Mouse (Mus musculus) lung, embryonic 14.5 days (tissue): ENCODE measurements around the gene Herc6. TPM values are rescaled to one million over a fixed set of nuclear protein-coding genes. Genes with fewer than 3 reads are reported as not detected.
A peak's percentile ranks its signal among the peaks of the same experiment; 100 is the strongest.

Source experiments
- ATAC-seq: fragments of 200-750 bp; cut with Nextera tagmentation; 2 replicates; pipeline ENCODE4 v1.8.0; 2017; ENCODE audit warnings: mild to moderate bottlenecking, moderate TSS enrichment, moderate library complexity; ENCODE audit not compliant: insufficient read depth
- DNase-seq: peaks from one replicate; pipeline ENCODE4 v3.0.0-alpha.2; 2015
- H3K27ac ChIP-seq: fragments of 300-500 bp; sonication (generic); 2 replicates; pipeline ENCODE4 v1.5.1; 2014; ENCODE audit warnings: low read depth, mild to moderate bottlenecking, moderate library complexity
- H3K27me3 ChIP-seq: fragments of 300-500 bp; sonication (generic); 2 replicates; pipeline ENCODE4 v1.6.1; 2014; ENCODE audit warnings: low read length, control low read depth; ENCODE audit not compliant: insufficient read depth
- H3K36me3 ChIP-seq: fragments of 300-500 bp; sonication (generic); 2 replicates; pipeline ENCODE4 v1.6.1; 2014; ENCODE audit warnings: control low read depth; ENCODE audit not compliant: insufficient read depth
- H3K4me1 ChIP-seq: fragments of 300-500 bp; sonication (generic); 2 replicates; pipeline ENCODE4 v1.6.1; 2014; ENCODE audit warnings: antibody characterized with exemption, control low read depth; ENCODE audit not compliant: insufficient read depth
- H3K4me2 ChIP-seq: fragments of 300-500 bp; sonication (generic); 2 replicates; pipeline ENCODE4 v1.6.1; 2014; ENCODE audit warnings: mild to moderate bottlenecking
- H3K4me3 ChIP-seq: fragments of 300-500 bp; sonication (generic); 2 replicates; pipeline ENCODE4 v1.5.1; 2014; ENCODE audit warnings: low read depth, low read length
- H3K9ac ChIP-seq: fragments of 300-500 bp; sonication (generic); 2 replicates; pipeline ENCODE4 v1.6.1; 2014
- H3K9me3 ChIP-seq: fragments of 300-500 bp; sonication (generic); 2 replicates; pipeline ENCODE4 v1.6.1; 2016; ENCODE audit warnings: low read depth, low read length, control low read depth
- CTCF ChIP-seq: IDR thresholded peaks from 2 replicates; pipeline ENCODE4 v1.5.1; 2016; ENCODE audit warnings: antibody characterized with exemption, low read depth
- WGBS: fragments of 180-500 bp; shearing (Covaris S2); extraction: QIAGEN DNeasy Blood & Tissue Kit; methylation state at CpG from one replicate; pipeline ENCODE4 v1.1.7; 2014; 5-methylcytosine and 5-hydroxymethylcytosine counted together
- polyA plus RNA-seq: library from polyadenylated mRNA; unstranded; fragments of >200 nt; fragmentation: Nextera tagmentation; extraction: Ambion mirVana; gene quantifications from 2 replicates; pipeline ENCODE4 v1.2.1, GENCODE M21; 2014

The Herc6 gene
- polyA plus RNA-seq, 1 experiment from 2014 or later = 3.9 TPM

DNA sequence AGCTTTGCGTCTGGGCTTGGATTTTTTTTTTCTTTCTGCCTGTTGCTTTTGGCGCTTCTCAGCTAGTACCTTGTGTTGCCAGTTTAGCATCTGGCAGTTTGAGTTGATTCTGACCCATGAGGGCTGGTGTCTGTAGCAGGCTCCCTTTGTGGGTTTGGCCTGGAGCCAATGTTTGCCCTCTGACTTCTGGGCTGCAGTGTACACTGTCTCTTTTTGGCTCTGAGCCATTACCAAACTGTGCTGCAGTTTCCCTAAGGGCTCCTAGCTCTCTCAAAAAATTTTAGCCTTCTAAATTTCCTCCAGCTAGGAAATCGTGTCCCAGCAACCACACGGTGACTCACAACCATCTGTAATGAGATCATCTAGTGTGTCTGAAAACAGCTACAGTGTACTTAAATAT is 61.0 kb downstream of the Herc6 start:
- DNase-seq (peak; percentile 88), ATAC-seq (peak; percentile 100)
- H3K27ac ChIP-seq = no peak overlapping the region
- no peaks in the 10 kb centered on the region for H3K27me3 ChIP-seq
- H3K9me3 ChIP-seq = no peaks in the 10 kb centered on the region
- TF ChIP-seq CTCF = no peak
- 11% methylated on average over 4 of the region's 4 CpGs for WGBS
- H3K4me1 ChIP-seq = no peaks in the 10 kb centered on the region
- H3K9ac ChIP-seq = no peak overlapping the region
- peak overlapping the region; percentile 7; the same call in 1 of the 2 replicates for H3K4me2 ChIP-seq
- H3K36me3 ChIP-seq = no peaks in the 10 kb centered on the region
- H3K4me3 ChIP-seq = no peak overlapping the region

DNA sequence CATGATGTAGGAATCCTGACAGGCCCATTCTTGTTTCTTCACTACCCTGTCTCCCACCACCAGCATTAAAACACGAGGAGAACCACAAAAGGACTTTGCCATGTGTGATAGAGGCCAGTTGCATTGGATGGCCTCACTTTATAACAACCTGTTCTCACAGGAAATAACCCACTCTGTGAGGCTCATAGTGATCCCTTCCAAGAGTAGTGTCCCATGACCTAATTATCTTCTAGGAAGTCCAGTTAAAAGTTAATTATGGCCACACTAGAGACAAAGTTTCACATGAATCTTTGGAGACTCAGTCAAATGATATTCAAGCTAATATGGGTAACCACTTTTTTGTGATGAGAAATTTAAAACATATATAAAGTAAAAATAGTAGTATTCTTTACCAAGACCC is 66.5 kb downstream of the Herc6 start:
- no peak overlapping the region for H3K4me3 ChIP-seq
- no peak overlapping the region for H3K4me2 ChIP-seq
- H3K9ac ChIP-seq = no peak overlapping the region
- no peaks in the 10 kb centered on the region for H3K36me3 ChIP-seq
- H3K4me1 ChIP-seq = no peaks in the 10 kb centered on the region
- DNase-seq = no peak
- 48% methylated on average over 1 of the region's 1 CpGs for WGBS
- ATAC-seq = no peak
- no peak overlapping the region for H3K27ac ChIP-seq
- no peak for TF ChIP-seq CTCF
- H3K27me3 ChIP-seq = no peaks in the 10 kb centered on the region
- no peaks in the 10 kb centered on the region for H3K9me3 ChIP-seq

GRCm38 (mm10) chr6:57661295-57661694 is 80.5 kb downstream of the Herc6 start:
- Histone ChIP-seq H3K4me3 (no peak overlapping the region), H3K4me2 (no peak overlapping the region), H3K9ac (no peak overlapping the region), H3K36me3 (no peaks in the 10 kb centered on the region), H3K9me3 (no peaks in the 10 kb centered on the region), H3K4me1 (no peaks in the 10 kb centered on the region), H3K27me3 (no peaks in the 10 kb centered on the region), H3K27ac (no peak overlapping the region)
- DNase-seq (peak; percentile 3), ATAC-seq (no peak)
- no peak for TF ChIP-seq CTCF
- WGBS = 50% methylated on average over 4 of the region's 4 CpGs

- no peak for TF ChIP-seq CTCF
- ATAC-seq = no peak
- 85% methylated on average over 1 of the region's 1 CpGs for WGBS
These were observed 103.4 kb downstream of the Herc6 start for GRCm38 (mm10) chr6:57684156-57684555.

DNA sequence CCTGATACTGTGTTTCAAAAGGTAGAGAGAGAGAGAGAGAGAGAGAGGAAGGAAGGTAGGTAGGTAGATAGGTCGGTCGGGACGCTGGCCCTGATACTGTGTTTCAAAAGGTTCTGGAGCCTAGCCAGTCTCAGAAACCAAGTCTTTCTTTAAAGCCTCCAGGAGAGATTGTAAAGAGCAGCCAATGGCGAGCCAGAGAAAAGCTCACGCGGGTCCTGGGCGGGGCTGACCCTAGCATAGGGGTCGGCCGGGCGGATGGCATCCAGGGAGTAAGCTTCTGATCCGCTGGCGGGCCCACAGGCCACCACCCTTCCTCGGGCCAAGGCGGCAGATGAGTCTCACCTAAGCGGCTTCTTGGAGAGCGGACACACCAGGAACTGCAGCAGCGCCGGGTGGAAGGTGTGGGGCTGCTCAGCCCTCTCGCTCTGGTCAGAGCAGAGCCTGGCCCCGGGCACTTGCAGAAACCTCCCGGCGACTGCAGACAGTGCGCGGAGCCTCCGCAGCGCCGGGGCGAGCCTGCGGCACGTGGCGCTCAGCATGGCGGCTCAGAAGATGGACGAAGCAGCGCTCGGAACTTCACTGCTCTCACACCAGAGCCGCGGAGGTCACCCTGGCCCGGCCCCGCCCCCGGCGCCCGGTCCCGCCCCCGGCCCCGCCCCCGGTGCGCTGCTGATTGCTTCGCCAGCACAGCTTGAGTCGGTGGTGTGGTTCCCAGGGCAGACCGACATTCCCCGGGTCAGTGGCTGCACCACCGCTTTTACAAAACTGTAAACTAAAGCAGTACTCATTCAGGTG is 110.9 kb downstream of the Herc6 start, which contains the start of gene Pyurf:
Gene Pyurf, minus strand, starts transcription at position 612 of the 795 bp plus-strand sequence.
- under 1% methylated on average over 52 of the region's 52 CpGs for WGBS
- H3K27ac ChIP-seq = peak within 1 kb of the TSS; percentile 95
- no peaks in the 10 kb centered on the region for H3K27me3 ChIP-seq
- H3K4me1 ChIP-seq = peaks cover 3% of the 10 kb centered on the region; the same call in 1 of the 2 replicates
- H3K36me3 ChIP-seq = peaks cover 27% of the 10 kb centered on the region
- DNase-seq (peak; percentile 91), ATAC-seq (peak; percentile 99)
- peak within 1 kb of the TSS; percentile 80 for H3K4me2 ChIP-seq
- H3K9ac ChIP-seq = peak within 1 kb of the TSS; percentile 80
- H3K9me3 ChIP-seq = no peaks in the 10 kb centered on the region
- H3K4me3 ChIP-seq = peak within 1 kb of the TSS; percentile 73
- TF ChIP-seq CTCF = 0 out of 2 replicates have a peak, but pooled peaks have one; percentile 23

More at GRCm38 (mm10) chr6:57684156-57684555, 103.4 kb downstream of the Herc6 start:
- Histone ChIP-seq H3K27me3 (no peaks in the 10 kb centered on the region), H3K4me3 (no peak overlapping the region), H3K4me2 (no peak overlapping the region), H3K36me3 (peaks cover 26% of the 10 kb centered on the region), H3K9me3 (no peaks in the 10 kb centered on the region), H3K9ac (no peak overlapping the region), H3K27ac (no peak overlapping the region), H3K4me1 (no peaks in the 10 kb centered on the region)
- DNase-seq = no peak

DNA sequence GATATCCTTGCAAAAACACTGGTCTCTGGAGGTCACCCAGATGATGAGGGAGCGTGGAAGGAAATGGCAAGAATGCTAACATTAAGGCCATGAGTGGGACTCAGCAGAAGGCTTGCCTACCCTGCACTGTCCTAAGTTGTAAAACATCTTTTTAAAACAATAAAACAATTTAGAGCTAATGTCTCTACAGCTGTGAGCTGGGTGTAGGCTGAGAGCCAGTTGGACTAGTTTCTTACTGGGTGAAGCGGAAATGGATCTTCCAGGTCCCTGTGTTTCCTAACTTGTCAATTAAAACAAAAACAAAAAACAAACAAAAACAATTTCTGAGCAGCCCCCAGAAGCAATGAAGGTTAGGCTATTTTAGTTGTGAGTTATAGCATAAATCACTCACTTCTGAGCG is 112.3 kb downstream of the Herc6 start:
- no peak overlapping the region for H3K4me3 ChIP-seq
- H3K4me1 ChIP-seq = peaks cover 3% of the 10 kb centered on the region; the same call in 1 of the 2 replicates
- peak overlapping the region; percentile 42; the same call in 1 of the 2 replicates for H3K27ac ChIP-seq
- WGBS = 70% methylated on average over 3 of the region's 3 CpGs
- no peak overlapping the region for H3K4me2 ChIP-seq
- no peak for DNase-seq
- peaks cover 14% of the 10 kb centered on the region; the same call in 1 of the 2 replicates for H3K36me3 ChIP-seq
- H3K9ac ChIP-seq = no peak overlapping the region
- H3K27me3 ChIP-seq = no peaks in the 10 kb centered on the region
- TF ChIP-seq CTCF = no peak
- no peak for ATAC-seq
- no peaks in the 10 kb centered on the region for H3K9me3 ChIP-seq

- no peaks in the 10 kb centered on the region for H3K4me1 ChIP-seq
- H3K4me3 ChIP-seq = 0 out of 2 replicates have a peak overlapping the region, but pooled peaks have one; percentile 70
- no peak overlapping the region for H3K9ac ChIP-seq
- ATAC-seq (no peak), DNase-seq (peak; percentile 13)
- peak overlapping the region; percentile 64 for H3K4me2 ChIP-seq
- 66% methylated on average over 4 of the region's 4 CpGs for WGBS
- no peak overlapping the region for H3K27ac ChIP-seq
- H3K36me3 ChIP-seq = no peaks in the 10 kb centered on the region
- TF ChIP-seq CTCF = no peak
- no peaks in the 10 kb centered on the region for H3K27me3 ChIP-seq
- no peaks in the 10 kb centered on the region for H3K9me3 ChIP-seq
These were observed 120.9 kb downstream of the Herc6 start for GRCm38 (mm10) chr6:57701686-57702085.
